Mouse (Mus musculus) spleen, adult 2 months (tissue): Measurements from ENCODE around the gene Pde3a.
"Not testable (repeated sequence)": the region's sequence is repeated elsewhere in the genome, so short reads cannot be mapped to it uniquely, and the experiment has no call there.

Source experiments
- CTCF ChIP-seq: fragments of 200-500 bp; IDR thresholded peaks from 2 replicates; pipeline ENCODE4 v1.5.1; 2011; ENCODE audit warnings: mild to moderate bottlenecking, inconsistent platforms; ENCODE audit not compliant: insufficient read depth, insufficient read length, insufficient replicate concordance; ENCODE audit errors: extremely low read depth
- POLR2A ChIP-seq: fragments of 200-500 bp; IDR thresholded peaks from 2 replicates; pipeline ENCODE4 v1.6.1; 2011; ENCODE audit warnings: low read depth, low read length, inconsistent platforms

- TF ChIP-seq CTCF, POLR2A: not testable (repeated sequence)
Measured at GRCm38 (mm10) chr6:141327134-141327533, 78.1 kb downstream of the Pde3a start.
